9 mouse cellular contexts compared by ENCODE assay signal in the genomic region with DNA sequence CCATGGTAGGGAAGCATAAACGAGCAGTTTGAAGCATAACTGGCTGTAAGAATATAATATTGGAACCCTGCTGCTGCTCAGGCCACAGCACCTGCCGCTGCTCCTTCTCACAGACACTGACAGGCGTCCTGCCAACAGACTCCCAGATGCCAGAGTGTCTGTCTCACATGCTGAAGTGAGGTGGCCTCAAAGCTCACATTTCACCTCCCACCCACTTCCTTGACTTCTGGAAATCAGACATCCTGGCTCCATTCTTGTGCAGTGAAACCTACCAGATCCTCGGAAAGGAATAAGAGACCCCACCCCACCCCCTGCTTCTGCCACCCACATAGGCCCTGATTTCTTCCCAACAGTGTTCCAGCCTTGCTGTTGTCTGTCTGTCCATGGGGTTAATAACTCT. TPM values are rescaled to one million over a fixed set of nuclear protein-coding genes. Genes with fewer than 3 reads are reported as not detected.
DNase-seq lines count a peak whose midpoint lies in the region; TF ChIP-seq lines count a peak whose summit lies in the region.
"Had no signal": no experiment of that assay in that cellular context is flagged by ENCODE, and none has a peak within 500 bp of the region (broad histone marks: within the 10 kb centered on the region; RNA-seq: fewer than 3 reads in every experiment).

No protein-coding gene starts in this region.

- intact Hi-C loops in left cerebral cortex, adult 2 months (cut with DNase I) = no loop called here

- no peak for TF ChIP-seq POLR2A in spleen, adult 2 months (IDR thresholded peaks at IDR 0.05; ENCODE audit: low read depth, low read length)

- H3K36me3 ChIP-seq in spleen, adult 2 months (ENCODE audit: control insufficient read depth, insufficient read depth, low read length) = peaks cover 7% of the 10 kb centered on the region; the same call in 1 of the 2 replicates

- H3K4me3 ChIP-seq in spleen, adult 2 months (ENCODE audit: extremely low read depth, insufficient read depth, insufficient read length) = no peak overlapping the region
- no peak overlapping the region for H3K4me3 ChIP-seq in left cerebral cortex, adult 2 months

- 19% methylated on average over 4 of the region's 4 CpGs for WGBS in spleen, adult 2 months

- no peak for TF ChIP-seq CTCF in spleen, adult 2 months (IDR thresholded peaks at IDR 0.05; ENCODE audit: extremely low read depth, insufficient read depth, insufficient read length, insufficient replicate concordance)
- no peak for TF ChIP-seq CTCF in left cerebral cortex, adult 2 months (IDR thresholded peaks at IDR 0.05)

- H3K4me1 ChIP-seq in spleen, adult 2 months (ENCODE audit: control insufficient read depth, insufficient read depth, insufficient read length) = peaks cover 9% of the 10 kb centered on the region; the same call in 1 of the 2 replicates

- no peaks in the 10 kb centered on the region for H3K27me3 ChIP-seq in spleen, adult 2 months (ENCODE audit: control insufficient read depth, insufficient read depth, low read length)

- peak overlapping the region; percentile 11 for H3K27ac ChIP-seq in spleen, adult 2 months (ENCODE audit: insufficient read depth, low read length)
- no peak overlapping the region for H3K27ac ChIP-seq in left cerebral cortex, adult 2 months

- peak; percentile 27 to 60 for DNase-seq in cerebellum, postnatal 14 days
- DNase-seq in cerebellum, adult 11 months = no peak
- no peak for DNase-seq in spleen, adult 2 months (ENCODE audit: low read depth in 1 of 2, low spot score in 2 of 2)
- no peak for DNase-seq in spleen, postnatal 14 days (ENCODE audit: low spot score in 2 of 2)
- DNase-seq in kidney, postnatal 14 days = peak; percentile 46
- DNase-seq in thymus, postnatal 4 days = peak; percentile 57
- DNase-seq in spleen, adult 12 weeks (ENCODE audit: low spot score) = no peak
- no peak for DNase-seq in left cerebral cortex, adult 2 months (ENCODE audit: extremely low spot score in 1 of 2, low spot score in 2 of 2)
- DNase-seq: cerebellum, adult 9-10 months had no signal

RNA-seq across cellular contexts. Expression of a gene that starts 24.3 kb away (rescaled TPM):
- 18.3 and 21.1 TPM in 2 replicates for polyA plus RNA-seq in spleen, adult 2 months (2012; rRNA removed)
- 1 to 10 TPM; 2.2 to 2.8 TPM for total RNA-seq in left cerebral cortex, adult 2 months (2021)

RNA-seq across cellular contexts. Expression of a gene that starts 24.4 kb away (rescaled TPM):
- polyA plus RNA-seq in spleen, adult 2 months (2012; rRNA removed) = 25.4 and 27.3 TPM in 2 replicates
- 1 to 10 TPM; 3.6 to 4.2 TPM for total RNA-seq in left cerebral cortex, adult 2 months (2021)

RNA-seq across cellular contexts. Expression of a gene that starts 50.8 kb away (rescaled TPM):
- 0.53 and 0.63 TPM in 2 replicates for polyA plus RNA-seq in spleen, adult 2 months (2012; rRNA removed)
- not detected for total RNA-seq in left cerebral cortex, adult 2 months (2021)

RNA-seq across cellular contexts. Expression of a gene that starts 52.3 kb away (rescaled TPM):
- 15.5 and 15.9 TPM in 2 replicates for polyA plus RNA-seq in spleen, adult 2 months (2012; rRNA removed)
- total RNA-seq in left cerebral cortex, adult 2 months (2021) = 10 to 100 TPM; 35.7 to 41.5 TPM

RNA-seq across cellular contexts. Expression of a gene that starts 55.4 kb away (rescaled TPM):
- polyA plus RNA-seq in spleen, adult 2 months (2012; rRNA removed) = 6.1 and 6.9 TPM in 2 replicates
- total RNA-seq in left cerebral cortex, adult 2 months (2021) = 10 to 100 TPM; 16.8 to 19.7 TPM

Comparison
In these comparisons a context has a peak if more than half of its experiments do, and no peak if none do; other contexts are left out.
1. DNase-seq: peak in cerebellum, postnatal 14 days (2 of 2), kidney, postnatal 14 days (single experiment) and thymus, postnatal 4 days (single experiment); none in cerebellum, adult 11 months (single experiment), spleen, adult 2 months (0 of 2), spleen, postnatal 14 days (0 of 2), spleen, adult 12 weeks (single experiment) and left cerebral cortex, adult 2 months (0 of 2).